Mouse (Mus musculus) ovary, postnatal 14 days (tissue): ENCODE results near the gene Nexn.

ENCODE experiments used
- DNase-seq: peaks from one replicate; pipeline ENCODE4 v3.0.0; 2022; ENCODE audit warnings: low spot score

The Nexn gene

GRCm38 (mm10) chr3:152278431-152278830 lies 12.3 kb upstream of the Nexn start:
- no peak for DNase-seq

GRCm38 (mm10) chr3:152277912-152278311 lies 11.8 kb upstream of the Nexn start:
- DNase-seq = no peak

GRCm38 (mm10) chr3:152276935-152277334 lies 10.8 kb upstream of the Nexn start:
- DNase-seq = no peak

- no peak for DNase-seq
Observed at GRCm38 (mm10) chr3:152275008-152275407, 8.9 kb upstream of the Nexn start.

GRCm38 (mm10) chr3:152272974-152273685 lies 7.0 kb upstream of the Nexn start:
- DNase-seq = no peak

GRCm38 (mm10) chr3:152271876-152272275 lies 5.7 kb upstream of the Nexn start:
- DNase-seq = no peak

GRCm38 (mm10) chr3:152271071-152271710 lies 5.0 kb upstream of the Nexn start:
- DNase-seq = no peak

- no peak for DNase-seq
Observed at GRCm38 (mm10) chr3:152268099-152268498, 1.9 kb upstream of the Nexn start.

GRCm38 (mm10) chr3:152265351-152266035 lies 657 bp downstream of the Nexn start:
- peak; percentile 59 for DNase-seq

- no peak for DNase-seq
Observed at GRCm38 (mm10) chr3:152264830-152265229, 1.3 kb downstream of the Nexn start.

- no peak for DNase-seq
Observed at GRCm38 (mm10) chr3:152264374-152264773, 1.8 kb downstream of the Nexn start.

- no peak for DNase-seq
Observed at GRCm38 (mm10) chr3:152261948-152262347, 4.2 kb downstream of the Nexn start.

- no peak for DNase-seq
Observed at GRCm38 (mm10) chr3:152261436-152261835, 4.7 kb downstream of the Nexn start.

GRCm38 (mm10) chr3:152260362-152260761 lies 5.8 kb downstream of the Nexn start:
- no peak for DNase-seq

- DNase-seq = peak; percentile 60
Observed at GRCm38 (mm10) chr3:152259409-152259808, 6.7 kb downstream of the Nexn start.

GRCm38 (mm10) chr3:152257528-152257927 lies 8.6 kb downstream of the Nexn start:
- DNase-seq = no peak

GRCm38 (mm10) chr3:152250487-152250886 lies 15.7 kb downstream of the Nexn start:
- DNase-seq = no peak

- no peak for DNase-seq
Observed at GRCm38 (mm10) chr3:152247708-152248107, 18.4 kb downstream of the Nexn start.

GRCm38 (mm10) chr3:152245273-152245910 lies 20.8 kb downstream of the Nexn start:
- no peak for DNase-seq

- DNase-seq = no peak
Observed at GRCm38 (mm10) chr3:152243304-152243703, 22.8 kb downstream of the Nexn start.

- DNase-seq = no peak
Observed at GRCm38 (mm10) chr3:152241098-152241497, 25.1 kb downstream of the Nexn start.

GRCm38 (mm10) chr3:152239592-152239991 lies 26.6 kb downstream of the Nexn start:
- no peak for DNase-seq

GRCm38 (mm10) chr3:152238836-152239235 lies 27.3 kb downstream of the Nexn start:
- no peak for DNase-seq
